Mouse (Mus musculus) E14TG2a.4 (cell line): Measurements from ENCODE around the gene Pdia3.

Experiments used
- CTCF ChIP-seq: conservative IDR thresholded peaks from 2 replicates; pipeline ENCODE4 v1.5.1; 2014; ENCODE audit warnings: low read length
- NANOG ChIP-seq: IDR thresholded peaks from 2 replicates; pipeline ENCODE4 v1.6.1; 2014; ENCODE audit warnings: borderline replicate concordance, low read length, mixed read lengths
- POU5F1 ChIP-seq: IDR thresholded peaks from 2 replicates; pipeline ENCODE4 v1.6.1; 2014; ENCODE audit warnings: low read length, borderline replicate concordance

GRCm38 (mm10) chr2:121446506-121446905 is 32.9 kb downstream of the Pdia3 start:
- TF ChIP-seq CTCF, result no peak
- TF ChIP-seq POU5F1, result no peak
- TF ChIP-seq NANOG, result no peak
